Mouse (Mus musculus) midbrain, embryonic 14.5 days (tissue): ENCODE data around the gene Ctdsp2. TPM values are rescaled to one million over a fixed set of nuclear protein-coding genes. Genes with fewer than 3 reads are reported as not detected.

Source experiments
- ATAC-seq: fragments of 200-750 bp; cut with Nextera tagmentation; 2 replicates; pipeline ENCODE4 v1.8.0; 2017; ENCODE audit warnings: moderate number of reproducible peaks, moderate library complexity; ENCODE audit not compliant: low FRiP score, low TSS enrichment
- DNase-seq: peaks from one replicate; pipeline ENCODE4 v3.0.0-alpha.2; 2015
- H3K27ac ChIP-seq: fragments of 300-500 bp; sonication (generic); replicated peaks from 2 replicates; pipeline ENCODE4 v1.5.1; 2014; ENCODE audit warnings: mild to moderate bottlenecking, low read depth, low read length, moderate library complexity
- H3K27me3 ChIP-seq: fragments of 300-500 bp; sonication (generic); 2 replicates; pipeline ENCODE4 v1.6.1; 2014; ENCODE audit warnings: low read length, control low read depth, mixed read lengths; ENCODE audit not compliant: control insufficient read depth, insufficient read depth
- H3K36me3 ChIP-seq: fragments of 300-500 bp; sonication (generic); 2 replicates; pipeline ENCODE4 v1.6.1; 2014; ENCODE audit warnings: low read length, control low read depth; ENCODE audit not compliant: control insufficient read depth, insufficient read depth
- H3K4me1 ChIP-seq: fragments of 300-500 bp; sonication (generic); 2 replicates; pipeline ENCODE4 v1.6.1; 2014; ENCODE audit warnings: mild to moderate bottlenecking, antibody characterized with exemption, low read length, control low read depth; ENCODE audit not compliant: control insufficient read depth, insufficient read depth
- H3K4me2 ChIP-seq: fragments of 300-500 bp; sonication (generic); 2 replicates; pipeline ENCODE4 v1.6.1; 2014; ENCODE audit warnings: mild to moderate bottlenecking, low read length, moderate library complexity
- H3K4me3 ChIP-seq: fragments of 300-500 bp; sonication (generic); replicated peaks from 2 replicates; pipeline ENCODE4 v1.5.1; 2014; ENCODE audit warnings: low read depth, low read length
- H3K9ac ChIP-seq: fragments of 300-500 bp; sonication (generic); replicated peaks from 2 replicates; pipeline ENCODE4 v1.6.1; 2014; ENCODE audit warnings: mild to moderate bottlenecking, low read length, moderate library complexity
- H3K9me3 ChIP-seq: fragments of 300-500 bp; sonication (generic); 2 replicates; pipeline ENCODE4 v1.6.1; 2016; ENCODE audit warnings: low read length, control low read depth, mixed read lengths; ENCODE audit not compliant: control insufficient read depth
- WGBS: fragments of 180-500 bp; shearing (Covaris S2); extraction: QIAGEN DNeasy Blood & Tissue Kit; methylation state at CpG from one replicate; pipeline ENCODE4 v1.1.7; 2014; 5-methylcytosine and 5-hydroxymethylcytosine counted together
- polyA plus RNA-seq: library from polyadenylated mRNA; unstranded; fragments of >200 nt; fragmentation: Nextera tagmentation; extraction: Ambion mirVana; gene quantifications from 2 replicates; pipeline ENCODE4 v1.2.1, GENCODE M21; 2014

Ctdsp2 gene
- polyA plus RNA-seq, 1 experiment from 2014 or later = 26.2 TPM

DNA sequence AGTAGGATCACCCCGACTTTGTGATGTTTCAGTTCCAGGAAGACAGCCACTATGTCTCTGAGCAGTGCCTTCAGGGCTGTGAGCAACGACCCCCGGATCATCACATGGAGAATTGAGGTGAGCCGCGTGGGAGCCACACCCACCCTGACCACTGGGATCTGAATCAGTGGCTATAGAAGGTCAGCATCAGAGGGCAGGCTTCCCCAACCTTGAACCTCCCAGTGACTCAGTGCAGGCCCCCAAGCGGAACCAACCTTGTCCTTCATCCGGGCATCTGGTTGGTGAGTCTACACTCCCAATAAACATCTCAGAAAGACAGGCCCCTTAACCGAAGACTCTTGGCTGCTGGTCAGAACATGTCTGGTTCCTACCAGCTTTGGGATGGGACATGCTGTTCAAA lies 24.8 kb downstream of the Ctdsp2 start:
- H3K4me3 ChIP-seq = no peak overlapping the region
- WGBS = 88% methylated on average over 8 of the region's 8 CpGs

DNA sequence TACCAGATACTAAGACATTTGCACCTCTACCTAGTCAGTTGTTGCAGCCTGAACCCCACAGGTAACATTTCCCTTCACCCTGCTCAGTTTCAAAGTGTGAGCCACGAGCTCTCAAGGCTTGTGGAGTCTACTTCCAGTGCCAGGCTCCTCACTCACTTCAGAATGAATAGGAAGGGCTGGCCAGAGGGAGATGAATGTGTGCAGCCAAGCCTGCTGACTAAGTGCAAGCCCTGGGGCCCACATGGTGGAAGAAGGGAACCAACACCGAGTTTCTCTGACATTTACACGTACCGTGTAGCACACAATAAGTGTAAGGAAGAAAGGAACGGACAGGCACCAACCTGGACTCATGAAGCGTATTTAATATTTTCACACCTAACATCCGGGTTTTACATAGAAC lies 25.3 kb downstream of the Ctdsp2 start:
- no peak for ATAC-seq
- Histone ChIP-seq H3K9me3 (no peaks in the 10 kb centered on the region), H3K27ac (no peak overlapping the region), H3K36me3 (peaks cover 8% of the 10 kb centered on the region), H3K4me3 (no peak overlapping the region), H3K4me2 (no peak overlapping the region), H3K27me3 (no peaks in the 10 kb centered on the region), H3K9ac (no peak overlapping the region), H3K4me1 (no peaks in the 10 kb centered on the region)
- WGBS = 62% methylated on average over 7 of the region's 7 CpGs
- DNase-seq = no peak

More for the DNA sequence above, 24.8 kb downstream of the Ctdsp2 start:
- no peak overlapping the region for H3K27ac ChIP-seq
- H3K4me1 ChIP-seq = no peaks in the 10 kb centered on the region
- H3K9me3 ChIP-seq = no peaks in the 10 kb centered on the region
- peaks cover 12% of the 10 kb centered on the region for H3K36me3 ChIP-seq
- no peaks in the 10 kb centered on the region for H3K27me3 ChIP-seq
- DNase-seq = no peak
- H3K4me2 ChIP-seq = no peak overlapping the region
- ATAC-seq = no peak
- no peak overlapping the region for H3K9ac ChIP-seq

DNA sequence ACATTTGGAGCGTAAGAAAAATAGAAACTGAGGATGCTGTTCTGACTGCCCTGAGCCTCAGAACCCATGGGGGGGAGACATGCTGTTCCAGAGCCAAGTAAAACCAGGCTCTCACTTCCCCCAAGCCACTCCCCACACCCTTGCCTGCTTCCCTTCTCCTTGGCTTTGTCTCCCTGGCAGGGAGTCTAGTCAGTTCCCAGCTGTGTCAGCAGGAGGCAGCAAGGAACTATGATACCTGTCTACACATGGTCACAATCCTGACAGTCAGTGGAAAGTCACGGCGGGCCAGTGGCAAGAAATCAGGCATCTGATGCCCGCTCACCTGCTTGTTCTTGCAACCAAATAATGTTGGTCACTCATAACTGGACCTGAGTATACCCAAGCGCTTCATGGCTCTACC lies 38.0 kb downstream of the Ctdsp2 start:
- no peak overlapping the region for H3K4me3 ChIP-seq
- H3K4me1 ChIP-seq = no peaks in the 10 kb centered on the region
- no peak overlapping the region for H3K4me2 ChIP-seq
- H3K9ac ChIP-seq = no peak overlapping the region
- H3K27me3 ChIP-seq = no peaks in the 10 kb centered on the region
- no peaks in the 10 kb centered on the region for H3K36me3 ChIP-seq
- DNase-seq = no peak
- ATAC-seq = no peak
- H3K9me3 ChIP-seq = no peaks in the 10 kb centered on the region
- no peak overlapping the region for H3K27ac ChIP-seq
- 67% methylated on average over 5 of the region's 5 CpGs for WGBS

DNA sequence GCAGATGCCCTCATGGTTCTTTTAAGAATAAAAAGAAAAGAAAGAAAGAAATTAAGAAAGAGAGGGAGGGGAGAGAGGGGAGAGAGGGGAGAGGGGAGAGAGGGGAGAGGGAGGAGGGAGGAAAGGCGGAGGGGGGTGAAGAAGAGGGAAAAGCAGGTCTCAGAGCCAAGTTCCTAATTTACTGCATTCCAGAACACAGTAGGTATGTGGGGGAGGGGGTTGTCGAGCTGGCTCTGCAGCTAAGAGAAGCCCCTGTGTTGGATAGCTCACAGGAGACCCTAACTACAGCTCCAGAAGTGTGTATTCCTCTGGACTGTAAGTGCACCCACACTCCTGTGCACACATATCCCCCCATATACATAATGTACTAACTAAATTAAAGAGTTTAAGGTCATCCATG lies 38.6 kb downstream of the Ctdsp2 start:
- H3K27ac ChIP-seq = no peak overlapping the region
- no peak overlapping the region for H3K4me3 ChIP-seq
- H3K4me2 ChIP-seq = no peak overlapping the region
- H3K4me1 ChIP-seq = no peaks in the 10 kb centered on the region
- DNase-seq (no peak), ATAC-seq (no peak)
- no peaks in the 10 kb centered on the region for H3K9me3 ChIP-seq
- H3K36me3 ChIP-seq = peaks cover 4% of the 10 kb centered on the region
- no peak overlapping the region for H3K9ac ChIP-seq
- 36% methylated on average over 2 of the region's 2 CpGs for WGBS
- H3K27me3 ChIP-seq = no peaks in the 10 kb centered on the region

DNA sequence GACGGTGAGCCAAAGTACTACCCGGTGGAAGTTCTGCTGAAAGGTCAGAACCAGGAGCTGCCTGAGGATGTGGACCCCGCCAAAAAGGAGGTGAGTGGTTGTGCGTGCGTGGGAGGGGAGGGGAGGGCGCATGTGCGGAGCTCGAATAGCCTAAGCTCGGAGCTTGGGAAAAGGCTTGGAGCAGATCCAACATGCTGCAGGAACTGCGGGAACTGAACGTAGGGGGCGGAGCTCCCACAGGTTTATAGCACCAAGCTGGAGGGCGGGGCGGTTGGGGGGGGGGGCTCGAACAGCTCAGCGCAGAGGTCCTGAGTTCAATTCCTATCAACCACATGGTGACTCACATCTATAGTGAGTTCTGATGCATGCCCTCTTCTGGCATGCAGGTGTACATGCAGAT lies 39.9 kb downstream of the Ctdsp2 start:
- 85% methylated on average over 16 of the region's 16 CpGs for WGBS
- Histone ChIP-seq H3K27me3 (no peaks in the 10 kb centered on the region), H3K9ac (no peak overlapping the region), H3K36me3 (peaks cover 16% of the 10 kb centered on the region), H3K4me2 (no peak overlapping the region), H3K27ac (no peak overlapping the region), H3K4me1 (no peaks in the 10 kb centered on the region), H3K9me3 (no peaks in the 10 kb centered on the region), H3K4me3 (no peak overlapping the region)
- ATAC-seq (no peak), DNase-seq (no peak)

DNA sequence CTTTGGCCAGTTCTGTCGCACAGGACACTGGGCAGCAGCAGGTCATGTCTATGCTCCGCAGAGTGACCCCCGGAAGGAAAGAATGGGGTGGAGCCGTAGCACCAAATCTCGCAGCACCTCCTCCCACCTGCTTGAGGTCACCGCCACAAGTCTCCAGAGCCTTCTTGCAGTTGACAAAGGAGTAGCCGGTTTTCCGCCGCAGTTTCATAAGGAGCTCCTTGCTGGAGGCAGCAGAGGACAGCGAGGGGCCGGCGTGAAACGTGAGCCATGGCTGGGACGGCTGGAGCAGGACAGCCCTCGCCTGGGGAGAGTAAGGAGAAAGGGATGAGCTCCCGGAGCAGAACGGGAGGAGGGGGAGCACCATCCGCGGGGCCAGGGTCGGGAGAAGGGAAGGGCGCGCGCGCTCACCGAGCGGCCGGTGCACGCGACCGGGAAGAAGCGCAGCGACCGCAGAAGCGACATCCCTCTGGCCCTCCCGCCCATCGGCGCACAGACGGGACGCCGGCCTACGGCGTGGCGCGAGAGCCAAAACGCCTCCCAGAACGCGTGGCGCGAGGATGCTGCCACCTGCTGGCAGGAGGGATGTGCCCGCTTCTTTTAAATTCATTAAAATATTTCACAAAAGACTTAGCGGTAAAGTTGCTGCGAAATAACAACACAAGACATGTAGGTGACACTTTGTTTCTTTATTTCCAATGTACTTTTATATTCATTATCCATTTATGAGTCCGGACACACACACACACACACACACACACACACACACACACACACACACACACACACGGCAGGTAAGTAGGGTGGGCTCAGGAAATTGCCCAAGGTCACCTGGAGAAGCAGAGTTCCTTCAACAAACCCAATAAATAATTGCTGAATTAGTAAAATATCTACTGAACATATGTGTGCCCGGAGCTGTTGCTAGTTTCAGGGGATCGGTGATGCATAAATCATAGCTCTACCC lies 52.1 kb downstream of the Ctdsp2 start, which contains the start of gene Tsfm:
Tsfm (minus strand) TSS at position 505 of the 961 bp plus-strand sequence.
- 5% methylated on average over 56 of the region's 56 CpGs for WGBS

DNA sequence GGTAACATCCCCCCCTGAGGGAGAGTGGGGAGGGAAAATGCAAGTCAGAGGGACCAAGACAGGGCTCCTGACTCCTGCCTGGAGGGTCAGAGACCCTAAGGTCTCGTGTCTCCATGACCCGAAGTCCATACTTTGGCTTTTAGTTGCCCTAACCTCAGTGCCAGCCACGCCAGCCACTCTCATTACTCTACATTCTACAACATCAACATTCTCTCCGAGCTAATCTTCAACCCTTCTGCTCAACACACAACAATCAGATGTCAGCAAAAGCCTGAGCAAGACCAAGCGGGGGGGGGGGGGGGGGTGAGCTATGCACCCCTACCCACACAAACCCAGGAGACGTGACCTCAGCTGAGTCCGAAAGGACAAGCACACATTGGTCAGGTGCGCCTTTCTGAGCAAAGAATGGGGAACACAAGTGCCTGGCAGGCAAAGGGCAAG lies 54.8 kb downstream of the Ctdsp2 start:
- Histone ChIP-seq H3K27ac (no peak overlapping the region), H3K36me3 (peaks cover 9% of the 10 kb centered on the region), H3K4me3 (no peak overlapping the region), H3K27me3 (no peaks in the 10 kb centered on the region), H3K9ac (no peak overlapping the region), H3K4me2 (no peak overlapping the region), H3K9me3 (no peaks in the 10 kb centered on the region), H3K4me1 (no peaks in the 10 kb centered on the region)
- no peak for ATAC-seq
- DNase-seq = no peak
- WGBS = 87% methylated on average over 8 of the region's 8 CpGs

More for the DNA sequence above, 52.1 kb downstream of the Ctdsp2 start, which contains the start of gene Tsfm:
- Histone ChIP-seq H3K9ac (peak within 1 kb of the TSS; percentile 83), H3K4me3 (peak within 1 kb of the TSS; percentile 88), H3K4me2 (peak within 1 kb of the TSS; percentile 90), H3K36me3 (peaks cover 36% of the 10 kb centered on the region), H3K4me1 (no peaks in the 10 kb centered on the region), H3K27me3 (no peaks in the 10 kb centered on the region), H3K27ac (peak within 1 kb of the TSS; percentile 80), H3K9me3 (no peaks in the 10 kb centered on the region)
- peak; percentile 90 for ATAC-seq
- peak; percentile 98 for DNase-seq

DNA sequence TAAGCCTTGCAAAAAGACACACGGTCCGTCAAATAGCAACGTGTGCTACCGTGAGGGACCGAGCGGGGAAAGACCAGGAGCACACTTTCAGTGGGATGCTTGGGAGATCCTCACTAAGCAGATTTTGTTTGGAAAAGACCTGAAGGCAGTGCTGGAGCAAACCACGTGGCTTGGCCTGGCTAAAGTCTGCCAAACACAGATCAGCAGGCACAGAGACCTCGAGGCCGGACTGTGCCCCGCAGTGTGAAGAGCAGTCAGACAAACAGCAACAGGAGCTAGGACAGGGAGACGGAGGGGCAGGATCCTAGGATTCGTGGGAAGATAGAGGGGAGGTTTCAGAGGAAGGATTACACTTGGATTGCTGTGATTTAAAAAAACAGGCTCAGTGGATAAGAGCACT lies 57.8 kb downstream of the Ctdsp2 start:
- H3K9ac ChIP-seq = no peak overlapping the region
- no peak overlapping the region for H3K4me2 ChIP-seq
- no peaks in the 10 kb centered on the region for H3K9me3 ChIP-seq
- no peaks in the 10 kb centered on the region for H3K36me3 ChIP-seq
- H3K27ac ChIP-seq = no peak overlapping the region
- no peak for ATAC-seq
- 0 out of 2 replicates have a peak, but pooled peaks cover 3% of the 10 kb centered on the region for H3K4me1 ChIP-seq
- H3K27me3 ChIP-seq = no peaks in the 10 kb centered on the region; the same call in 1 of the 2 replicates
- WGBS = 85% methylated on average over 12 of the region's 12 CpGs
- H3K4me3 ChIP-seq = no peak overlapping the region
- DNase-seq = no peak

DNA sequence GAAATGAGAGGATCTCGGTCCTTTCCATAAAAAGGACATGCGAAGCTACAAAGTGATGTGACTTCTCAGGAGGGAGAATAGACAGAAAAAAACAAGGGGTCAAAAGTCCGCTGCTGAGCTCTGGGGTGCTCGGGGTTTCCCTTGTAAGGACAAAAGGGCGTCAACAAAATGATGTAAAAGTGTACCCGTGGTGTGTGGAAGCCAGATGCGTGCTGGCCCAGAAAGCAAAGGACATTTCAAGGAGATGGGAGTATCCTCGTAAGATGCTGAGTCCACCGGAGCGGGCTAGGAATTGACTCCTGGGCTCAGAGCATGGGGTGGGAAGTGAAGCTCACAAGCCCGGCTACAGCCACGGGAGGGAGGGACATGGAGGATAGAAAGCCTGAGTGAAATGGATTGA lies 59.1 kb downstream of the Ctdsp2 start:
- peaks cover 3% of the 10 kb centered on the region; the same call in 1 of the 2 replicates for H3K4me1 ChIP-seq
- H3K27ac ChIP-seq = no peak overlapping the region
- H3K36me3 ChIP-seq = no peaks in the 10 kb centered on the region
- ATAC-seq (no peak), DNase-seq (no peak)
- H3K4me3 ChIP-seq = no peak overlapping the region
- no peak overlapping the region for H3K4me2 ChIP-seq
- WGBS = 72% methylated on average over 12 of the region's 12 CpGs
- H3K9ac ChIP-seq = no peak overlapping the region
- no peaks in the 10 kb centered on the region for H3K9me3 ChIP-seq
- no peaks in the 10 kb centered on the region; the same call in 1 of the 2 replicates for H3K27me3 ChIP-seq
